ENCODE assay signal across 13 mouse cellular contexts in genomic region chr2:133392298-133392697, GRCm38 (mm10).
DNase-seq lines count a peak whose midpoint lies in the region; ATAC-seq and TF ChIP-seq lines count a peak whose summit lies in the region.
"Had no signal": no experiment of that assay in that cellular context is flagged by ENCODE, and none has a peak within 500 bp of the region (broad histone marks: within the 10 kb centered on the region; RNA-seq: fewer than 3 reads in every experiment).

No protein-coding gene starts in this region.

- H3K27me3 ChIP-seq in forebrain, postnatal 0 days (ENCODE audit: insufficient read depth, low read length), result no peaks in the 10 kb centered on the region
- no peaks in the 10 kb centered on the region for H3K27me3 ChIP-seq in forebrain, embryonic 15.5 days
- H3K27me3 ChIP-seq in stomach, embryonic 16.5 days (ENCODE audit: control insufficient read depth, insufficient read depth, low read length), result no peaks in the 10 kb centered on the region
- H3K27me3 ChIP-seq: CH12.LX; kidney, embryonic 15.5 days had no signal

- H3K9ac ChIP-seq in forebrain, postnatal 0 days, result no peak overlapping the region
- H3K9ac ChIP-seq in forebrain, embryonic 15.5 days (replicated peaks), result no peak overlapping the region
- H3K9ac ChIP-seq in stomach, embryonic 16.5 days (ENCODE audit: low read length), result no peak overlapping the region
- H3K9ac ChIP-seq: kidney, embryonic 15.5 days had no signal

- no peaks in the 10 kb centered on the region for H3K4me1 ChIP-seq in forebrain, postnatal 0 days (ENCODE audit: insufficient read depth)
- no peaks in the 10 kb centered on the region for H3K4me1 ChIP-seq in forebrain, embryonic 15.5 days
- H3K4me1 ChIP-seq in stomach, embryonic 16.5 days (ENCODE audit: control insufficient read depth, insufficient read depth, low read length), result no peaks in the 10 kb centered on the region
- H3K4me1 ChIP-seq: kidney, embryonic 15.5 days; midbrain, embryonic 10.5 days had no signal

- no peak for DNase-seq in forebrain, postnatal 0 days
- peak; percentile 10 to 12 for DNase-seq in right cerebral cortex, adult 2 months (ENCODE audit: low spot score in 2 of 2)
- no peak for DNase-seq in right cerebral cortex, adult 18-20 months
- peak; percentile 9 for DNase-seq in fibroblast of lung, adult 2 months (ENCODE audit: low read depth)
- no peak for DNase-seq in heart, adult 11 months
- DNase-seq: cerebellum, adult 9-10 months; left cerebral cortex, postnatal 4 days had no signal

- H3K4me2 ChIP-seq in forebrain, postnatal 0 days (ENCODE audit: low read depth), result no peak overlapping the region
- H3K4me2 ChIP-seq in forebrain, embryonic 15.5 days (replicated peaks), result no peak overlapping the region
- H3K4me2 ChIP-seq in stomach, embryonic 16.5 days (ENCODE audit: low read depth, low read length), result no peak overlapping the region
- H3K4me2 ChIP-seq: kidney, embryonic 15.5 days had no signal

- no peaks in the 10 kb centered on the region for H3K9me3 ChIP-seq in forebrain, postnatal 0 days (ENCODE audit: low read length)
- H3K9me3 ChIP-seq in forebrain, embryonic 15.5 days, result no peaks in the 10 kb centered on the region
- H3K9me3 ChIP-seq in stomach, embryonic 16.5 days (replicated peaks; ENCODE audit: control insufficient read depth, low read length), result no peaks in the 10 kb centered on the region
- H3K9me3 ChIP-seq: kidney, embryonic 15.5 days; midbrain, embryonic 10.5 days had no signal

- H3K27ac ChIP-seq in forebrain, postnatal 0 days (ENCODE audit: low read depth, low read length), result no peak overlapping the region
- no peak overlapping the region for H3K27ac ChIP-seq in forebrain, embryonic 15.5 days (replicated peaks)
- H3K27ac ChIP-seq in stomach, embryonic 16.5 days (ENCODE audit: low read length), result no peak overlapping the region
- H3K27ac ChIP-seq: kidney, embryonic 15.5 days; midbrain, embryonic 10.5 days had no signal

- no peak for TF ChIP-seq CTCF in forebrain, postnatal 0 days (IDR thresholded peaks at IDR 0.05; ENCODE audit: low read depth)

- no peaks in the 10 kb centered on the region for H3K36me3 ChIP-seq in forebrain, postnatal 0 days (ENCODE audit: insufficient read depth)
- no peaks in the 10 kb centered on the region for H3K36me3 ChIP-seq in forebrain, embryonic 15.5 days
- H3K36me3 ChIP-seq in stomach, embryonic 16.5 days (ENCODE audit: control insufficient read depth, insufficient read depth, low read length), result no peaks in the 10 kb centered on the region
- H3K36me3 ChIP-seq: kidney, embryonic 15.5 days; midbrain, embryonic 10.5 days had no signal

- no peak overlapping the region for H3K4me3 ChIP-seq in forebrain, postnatal 0 days (ENCODE audit: low read depth, low read length)
- H3K4me3 ChIP-seq in forebrain, embryonic 15.5 days, result no peak overlapping the region
- H3K4me3 ChIP-seq in stomach, embryonic 16.5 days (replicated peaks; ENCODE audit: low read length), result no peak overlapping the region
- H3K4me3 ChIP-seq: kidney, embryonic 15.5 days; midbrain, embryonic 10.5 days had no signal

- 49% methylated on average over 9 of the region's 9 CpGs for WGBS in forebrain, postnatal 0 days
- WGBS in forebrain, embryonic 15.5 days, result 55% methylated on average over 9 of the region's 9 CpGs
- WGBS in stomach, embryonic 16.5 days, result 73% methylated on average over 9 of the region's 9 CpGs

- peak; percentile 38; the same call in 1 of the 2 replicates for ATAC-seq in forebrain, postnatal 0 days
- ATAC-seq in forebrain, embryonic 15.5 days (replicated peaks), result no peak
- ATAC-seq in stomach, embryonic 16.5 days (ENCODE audit: insufficient read depth, low FRiP score), result peak; percentile 68
- ATAC-seq: hindbrain, embryonic 16.5 days had no signal

Comparison
In these comparisons a context has a peak if more than half of its experiments do, and no peak if none do; other contexts are left out.
1. DNase-seq: peak in right cerebral cortex, adult 2 months (2 of 2) and fibroblast of lung, adult 2 months (single experiment); none in forebrain, postnatal 0 days (single experiment), right cerebral cortex, adult 18-20 months (single experiment) and heart, adult 11 months (single experiment).